Mouse (Mus musculus): ENCODE results near the gene Mast2. TPM values are rescaled to one million over a fixed set of nuclear protein-coding genes. Genes with fewer than 3 reads are reported as not detected.

Mast2 gene
- polyA plus RNA-seq, 1 experiment from 2014 or later = 72.5 TPM

GRCm38 (mm10) chr4:116402708-116403107 is 61.3 kb downstream of the Mast2 start:
- no peak overlapping the region for H3K4me3 ChIP-seq (ENCODE audit: low read depth, low read length)
- H3K27ac ChIP-seq (ENCODE audit: low read depth, low read length) = no peak overlapping the region
- no peaks in the 10 kb centered on the region for H3K27me3 ChIP-seq (ENCODE audit: control insufficient read depth, insufficient read depth, low read length)
- no peak overlapping the region for H3K4me2 ChIP-seq (ENCODE audit: low read depth, low read length)
- H3K9me3 ChIP-seq (ENCODE audit: control insufficient read depth, low read length) = no peaks in the 10 kb centered on the region
- no peaks in the 10 kb centered on the region for H3K36me3 ChIP-seq (ENCODE audit: control insufficient read depth, insufficient read depth, low read length)
- no peak for ATAC-seq (ENCODE audit: low read depth)
- peaks cover 7% of the 10 kb centered on the region for H3K4me1 ChIP-seq (ENCODE audit: control insufficient read depth, insufficient read depth, low read length)
- no peak overlapping the region for H3K9ac ChIP-seq (replicated peaks; ENCODE audit: low read depth, low read length)
- WGBS = 83% methylated on average over 1 of the region's 1 CpGs

- no peak for ATAC-seq (ENCODE audit: low read depth)
- H3K27me3 ChIP-seq (ENCODE audit: control insufficient read depth, insufficient read depth, low read length) = no peaks in the 10 kb centered on the region
- H3K36me3 ChIP-seq (ENCODE audit: control insufficient read depth, insufficient read depth, low read length) = no peaks in the 10 kb centered on the region
- H3K4me3 ChIP-seq (ENCODE audit: low read depth, low read length) = no peak overlapping the region
- no peak overlapping the region for H3K9ac ChIP-seq (replicated peaks; ENCODE audit: low read depth, low read length)
- WGBS = 62% methylated on average over 1 of the region's 1 CpGs
- H3K27ac ChIP-seq (ENCODE audit: low read depth, low read length) = no peak overlapping the region
- H3K9me3 ChIP-seq (ENCODE audit: control insufficient read depth, low read length) = no peaks in the 10 kb centered on the region
- H3K4me2 ChIP-seq (ENCODE audit: low read depth, low read length) = no peak overlapping the region
- H3K4me1 ChIP-seq (ENCODE audit: control insufficient read depth, insufficient read depth, low read length) = no peaks in the 10 kb centered on the region
Measured at GRCm38 (mm10) chr4:116398051-116398450, 65.9 kb downstream of the Mast2 start.

- Histone ChIP-seq H3K36me3 (ENCODE audit: control insufficient read depth, insufficient read depth, low read length) (no peaks in the 10 kb centered on the region), H3K4me2 (ENCODE audit: low read depth, low read length) (no peak overlapping the region), H3K27me3 (ENCODE audit: control insufficient read depth, insufficient read depth, low read length) (no peaks in the 10 kb centered on the region), H3K9ac (replicated peaks; ENCODE audit: low read depth, low read length) (no peak overlapping the region), H3K4me1 (ENCODE audit: control insufficient read depth, insufficient read depth, low read length) (no peaks in the 10 kb centered on the region), H3K9me3 (ENCODE audit: control insufficient read depth, low read length) (no peaks in the 10 kb centered on the region), H3K4me3 (ENCODE audit: low read depth, low read length) (no peak overlapping the region), H3K27ac (ENCODE audit: low read depth, low read length) (no peak overlapping the region)
- 73% methylated on average over 2 of the region's 2 CpGs for WGBS
- ATAC-seq (ENCODE audit: low read depth) = no peak
Measured at GRCm38 (mm10) chr4:116377973-116378667, 85.9 kb downstream of the Mast2 start.

- Histone ChIP-seq H3K36me3 (ENCODE audit: control insufficient read depth, insufficient read depth, low read length) (no peaks in the 10 kb centered on the region), H3K4me2 (ENCODE audit: low read depth, low read length) (no peak overlapping the region), H3K9me3 (ENCODE audit: control insufficient read depth, low read length) (no peaks in the 10 kb centered on the region), H3K4me3 (ENCODE audit: low read depth, low read length) (no peak overlapping the region), H3K27me3 (ENCODE audit: control insufficient read depth, insufficient read depth, low read length) (no peaks in the 10 kb centered on the region), H3K9ac (replicated peaks; ENCODE audit: low read depth, low read length) (no peak overlapping the region), H3K4me1 (ENCODE audit: control insufficient read depth, insufficient read depth, low read length) (no peaks in the 10 kb centered on the region), H3K27ac (ENCODE audit: low read depth, low read length) (no peak overlapping the region)
- 73% methylated on average over 1 of the region's 1 CpGs for WGBS
- ATAC-seq (ENCODE audit: low read depth) = no peak
Measured at GRCm38 (mm10) chr4:116371676-116372075, 92.3 kb downstream of the Mast2 start.

GRCm38 (mm10) chr4:116358099-116358498 is 105.9 kb downstream of the Mast2 start:
- WGBS = 95% methylated on average over 1 of the region's 1 CpGs
- Histone ChIP-seq H3K27me3 (ENCODE audit: control insufficient read depth, insufficient read depth, low read length) (no peaks in the 10 kb centered on the region), H3K4me1 (ENCODE audit: control insufficient read depth, insufficient read depth, low read length) (no peaks in the 10 kb centered on the region), H3K4me2 (ENCODE audit: low read depth, low read length) (no peak overlapping the region), H3K36me3 (ENCODE audit: control insufficient read depth, insufficient read depth, low read length) (no peaks in the 10 kb centered on the region), H3K27ac (ENCODE audit: low read depth, low read length) (no peak overlapping the region), H3K9me3 (ENCODE audit: control insufficient read depth, low read length) (no peaks in the 10 kb centered on the region), H3K9ac (replicated peaks; ENCODE audit: low read depth, low read length) (no peak overlapping the region), H3K4me3 (ENCODE audit: low read depth, low read length) (no peak overlapping the region)
- ATAC-seq (ENCODE audit: low read depth) = no peak

- H3K4me2 ChIP-seq (ENCODE audit: low read depth, low read length) = no peak overlapping the region
- no peaks in the 10 kb centered on the region for H3K4me1 ChIP-seq (ENCODE audit: control insufficient read depth, insufficient read depth, low read length)
- no peak overlapping the region for H3K9ac ChIP-seq (replicated peaks; ENCODE audit: low read depth, low read length)
- H3K9me3 ChIP-seq (ENCODE audit: control insufficient read depth, low read length) = no peaks in the 10 kb centered on the region
- H3K27ac ChIP-seq (ENCODE audit: low read depth, low read length) = no peak overlapping the region
- WGBS = 94% methylated on average over 3 of the region's 3 CpGs
- ATAC-seq (ENCODE audit: low read depth) = no peak
- no peak overlapping the region for H3K4me3 ChIP-seq (ENCODE audit: low read depth, low read length)
- H3K27me3 ChIP-seq (ENCODE audit: control insufficient read depth, insufficient read depth, low read length) = no peaks in the 10 kb centered on the region
- H3K36me3 ChIP-seq (ENCODE audit: control insufficient read depth, insufficient read depth, low read length) = no peaks in the 10 kb centered on the region
Measured at GRCm38 (mm10) chr4:116352919-116353318, 111.1 kb downstream of the Mast2 start.

GRCm38 (mm10) chr4:116352496-116352895 is 111.5 kb downstream of the Mast2 start:
- Histone ChIP-seq H3K27ac (ENCODE audit: low read depth, low read length) (no peak overlapping the region), H3K9ac (replicated peaks; ENCODE audit: low read depth, low read length) (no peak overlapping the region), H3K27me3 (ENCODE audit: control insufficient read depth, insufficient read depth, low read length) (no peaks in the 10 kb centered on the region), H3K4me1 (ENCODE audit: control insufficient read depth, insufficient read depth, low read length) (no peaks in the 10 kb centered on the region), H3K4me3 (ENCODE audit: low read depth, low read length) (no peak overlapping the region), H3K36me3 (ENCODE audit: control insufficient read depth, insufficient read depth, low read length) (no peaks in the 10 kb centered on the region), H3K4me2 (ENCODE audit: low read depth, low read length) (no peak overlapping the region), H3K9me3 (ENCODE audit: control insufficient read depth, low read length) (no peaks in the 10 kb centered on the region)
- ATAC-seq (ENCODE audit: low read depth) = no peak
- 72% methylated on average over 3 of the region's 3 CpGs for WGBS

- no peak for ATAC-seq (ENCODE audit: low read depth)
- no peaks in the 10 kb centered on the region for H3K9me3 ChIP-seq (ENCODE audit: control insufficient read depth, low read length)
- no peaks in the 10 kb centered on the region for H3K36me3 ChIP-seq (ENCODE audit: control insufficient read depth, insufficient read depth, low read length)
- H3K4me1 ChIP-seq (ENCODE audit: control insufficient read depth, insufficient read depth, low read length) = no peaks in the 10 kb centered on the region
- H3K27me3 ChIP-seq (ENCODE audit: control insufficient read depth, insufficient read depth, low read length) = no peaks in the 10 kb centered on the region
- H3K9ac ChIP-seq (replicated peaks; ENCODE audit: low read depth, low read length) = no peak overlapping the region
- no peak overlapping the region for H3K27ac ChIP-seq (ENCODE audit: low read depth, low read length)
- no peak overlapping the region for H3K4me2 ChIP-seq (ENCODE audit: low read depth, low read length)
- no peak overlapping the region for H3K4me3 ChIP-seq (ENCODE audit: low read depth, low read length)
Measured at GRCm38 (mm10) chr4:116342119-116342518, 121.9 kb downstream of the Mast2 start.

GRCm38 (mm10) chr4:116336294-116336693 is 127.7 kb downstream of the Mast2 start:
- WGBS = 94% methylated on average over 1 of the region's 1 CpGs
- no peaks in the 10 kb centered on the region for H3K9me3 ChIP-seq (ENCODE audit: control insufficient read depth, low read length)
- no peak overlapping the region for H3K27ac ChIP-seq (ENCODE audit: low read depth, low read length)
- no peaks in the 10 kb centered on the region for H3K4me1 ChIP-seq (ENCODE audit: control insufficient read depth, insufficient read depth, low read length)
- H3K36me3 ChIP-seq (ENCODE audit: control insufficient read depth, insufficient read depth, low read length) = no peaks in the 10 kb centered on the region
- no peak overlapping the region for H3K4me3 ChIP-seq (ENCODE audit: low read depth, low read length)
- ATAC-seq (ENCODE audit: low read depth) = no peak
- H3K9ac ChIP-seq (replicated peaks; ENCODE audit: low read depth, low read length) = no peak overlapping the region
- H3K4me2 ChIP-seq (ENCODE audit: low read depth, low read length) = no peak overlapping the region
- H3K27me3 ChIP-seq (ENCODE audit: control insufficient read depth, insufficient read depth, low read length) = no peaks in the 10 kb centered on the region
